Mouse (Mus musculus) thymus, adult 2 months (tissue): ENCODE measurements around the gene Myrip.

Experiments
- CTCF ChIP-seq: fragments of 200-500 bp; IDR thresholded peaks from 2 replicates; pipeline ENCODE4 v1.5.1; 2012; ENCODE audit warnings: mild to moderate bottlenecking, control low read depth, low read length, moderate library complexity, borderline replicate concordance; ENCODE audit not compliant: control insufficient read depth, poor library complexity, insufficient read depth; ENCODE audit errors: extremely low read depth
- POLR2A ChIP-seq: fragments of 200-500 bp; IDR thresholded peaks from 2 replicates; pipeline ENCODE4 v1.6.1; 2012; ENCODE audit warnings: mild to moderate bottlenecking, low read length, control low read depth, moderate library complexity; ENCODE audit not compliant: control insufficient read depth, poor library complexity, insufficient read depth; ENCODE audit errors: extremely low read depth

DNA sequence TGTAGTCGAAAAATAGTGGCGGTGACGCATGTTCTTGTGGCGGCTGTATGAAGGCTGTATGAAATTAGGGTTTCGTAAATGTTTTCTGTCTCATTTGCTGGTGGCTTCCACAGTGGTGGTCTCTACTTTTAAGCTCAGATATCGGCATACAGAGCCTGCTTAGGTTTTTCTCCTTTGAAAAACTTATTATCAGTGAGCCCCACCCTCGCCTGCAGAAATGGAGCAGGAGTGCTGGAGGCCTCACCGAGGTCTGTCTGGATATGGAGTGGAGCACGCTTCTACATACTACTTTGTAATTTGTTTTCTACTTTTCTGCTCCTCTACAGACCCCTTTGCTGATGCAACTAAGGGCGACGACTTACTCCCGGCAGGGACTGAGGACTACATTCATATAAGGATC, 192.5 kb downstream of the Myrip start:
- TF ChIP-seq CTCF, result no peak
- no peak for TF ChIP-seq POLR2A
